Mouse (Mus musculus): Measurements from ENCODE around the gene Ints3. TPM values are rescaled to one million over a fixed set of nuclear protein-coding genes. Genes with fewer than 3 reads are reported as not detected.

Ints3 gene
- polyA plus RNA-seq, 1 experiment from 2014 or later: 30.8 TPM

DNA sequence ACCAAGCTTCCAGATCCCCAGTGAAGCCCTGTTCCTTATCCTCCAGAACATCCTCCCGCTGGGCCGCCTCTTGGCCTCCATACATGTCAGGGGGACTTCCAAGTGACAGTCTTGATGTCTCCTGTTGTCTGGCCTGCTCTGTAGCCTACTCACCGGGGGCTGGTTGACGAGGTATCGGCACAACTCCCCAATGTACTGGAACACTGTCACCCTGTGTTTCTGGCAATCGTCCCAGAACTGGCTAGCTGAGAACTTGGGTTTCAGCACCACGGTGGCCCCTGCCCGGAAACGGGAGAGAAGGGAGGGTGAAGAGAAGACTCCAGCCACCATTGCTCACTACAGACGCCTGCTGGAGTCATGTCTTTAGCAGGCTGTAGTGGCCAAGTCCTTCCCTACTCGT is 45.9 kb downstream of the Ints3 start:
- H3K4me1 ChIP-seq (replicated peaks): peaks cover 45% of the 10 kb centered on the region
- H3K9ac ChIP-seq: peak overlapping the region; percentile 95
- H3K4me2 ChIP-seq: peak overlapping the region; percentile 96
- peaks cover 42% of the 10 kb centered on the region for H3K36me3 ChIP-seq
- no peak overlapping the region for H3K27ac ChIP-seq (replicated peaks)
- WGBS: 67% methylated on average over 11 of the region's 11 CpGs
- H3K27me3 ChIP-seq: no peaks in the 10 kb centered on the region
- no peak for ATAC-seq (ENCODE audit: low read depth)
- peak overlapping the region; percentile 73 for H3K4me3 ChIP-seq
- H3K9me3 ChIP-seq: no peaks in the 10 kb centered on the region

GRCm38 (mm10) chr3:90386817-90387216 is 46.6 kb downstream of the Ints3 start:
- 89% methylated on average over 10 of the region's 10 CpGs for WGBS

DNA sequence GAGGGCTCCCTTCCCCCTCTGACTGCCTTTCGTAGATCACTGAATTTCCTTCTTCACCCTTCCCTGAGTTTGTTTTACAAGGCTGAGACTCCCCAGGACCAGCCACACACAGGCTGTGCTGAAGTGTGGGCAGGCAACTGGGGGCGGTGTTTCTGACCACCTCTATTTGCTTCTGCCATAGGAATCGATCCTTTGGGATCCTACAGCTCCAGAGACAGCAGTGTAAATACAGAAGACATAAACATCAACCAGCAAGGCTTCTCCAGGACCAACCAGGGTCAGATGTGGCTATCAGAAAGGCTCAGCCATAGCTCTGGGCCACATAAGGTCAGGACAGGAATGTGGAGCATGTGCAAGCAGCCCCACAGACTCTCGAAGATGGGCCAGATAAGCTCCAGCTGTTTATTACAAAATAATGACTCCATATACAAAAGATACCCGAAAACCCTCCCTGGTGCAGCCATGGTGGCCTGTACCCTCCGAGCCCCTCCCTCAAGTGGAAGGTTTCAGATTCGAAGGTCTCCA is 48.5 kb downstream of the Ints3 start:
- Histone ChIP-seq H3K27ac (replicated peaks) (peak overlapping the region; percentile 28; the same call in 1 of the 2 replicates), H3K4me2 (no peak overlapping the region), H3K27me3 (no peaks in the 10 kb centered on the region), H3K36me3 (peaks cover 23% of the 10 kb centered on the region), H3K9me3 (no peaks in the 10 kb centered on the region), H3K9ac (no peak overlapping the region), H3K4me3 (no peak overlapping the region), H3K4me1 (replicated peaks) (peaks cover 32% of the 10 kb centered on the region)
- ATAC-seq (ENCODE audit: low read depth): no peak
- 78% methylated on average over 7 of the region's 7 CpGs for WGBS

More at GRCm38 (mm10) chr3:90386817-90387216, 46.6 kb downstream of the Ints3 start:
- Histone ChIP-seq H3K4me1 (replicated peaks) (peaks cover 45% of the 10 kb centered on the region), H3K4me2 (peak overlapping the region; percentile 96), H3K27me3 (no peaks in the 10 kb centered on the region), H3K36me3 (peaks cover 35% of the 10 kb centered on the region), H3K9me3 (no peaks in the 10 kb centered on the region), H3K27ac (replicated peaks) (no peak overlapping the region), H3K4me3 (peak overlapping the region; percentile 73; the same call in 1 of the 2 replicates), H3K9ac (peak overlapping the region; percentile 95; the same call in 1 of the 2 replicates)
- ATAC-seq (ENCODE audit: low read depth): no peak

GRCm38 (mm10) chr3:90383690-90384089 is 49.7 kb downstream of the Ints3 start:
- ATAC-seq (ENCODE audit: low read depth): peak; percentile 55
- H3K27me3 ChIP-seq: no peaks in the 10 kb centered on the region
- H3K4me1 ChIP-seq (replicated peaks): peaks cover 21% of the 10 kb centered on the region
- H3K4me3 ChIP-seq: no peak overlapping the region
- peaks cover 23% of the 10 kb centered on the region for H3K36me3 ChIP-seq
- no peak overlapping the region for H3K4me2 ChIP-seq
- no peak overlapping the region for H3K9ac ChIP-seq
- WGBS: 61% methylated on average over 4 of the region's 4 CpGs
- no peaks in the 10 kb centered on the region for H3K9me3 ChIP-seq
- peak overlapping the region; percentile 74 for H3K27ac ChIP-seq (replicated peaks)

DNA sequence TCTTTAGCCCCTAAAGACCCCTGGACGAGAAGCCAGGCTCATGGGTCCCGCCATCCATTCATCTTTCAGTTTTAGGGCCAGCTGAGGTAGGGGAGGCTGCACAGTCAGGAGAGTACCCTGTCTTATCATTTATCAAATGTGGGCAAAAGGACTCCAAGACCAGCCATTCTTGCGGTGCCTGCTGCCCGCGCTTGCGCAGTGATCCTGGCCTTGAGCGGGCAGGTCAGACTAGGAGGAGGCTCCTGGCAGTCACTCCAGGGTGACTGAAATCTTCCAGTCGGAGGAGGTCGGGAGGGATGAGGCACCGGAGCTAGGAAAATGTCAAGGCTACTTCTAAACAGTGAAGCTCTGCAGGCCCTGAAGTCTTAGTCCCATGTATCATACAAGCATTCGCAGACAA is 51.7 kb downstream of the Ints3 start:
- Histone ChIP-seq H3K27me3 (no peaks in the 10 kb centered on the region), H3K4me2 (no peak overlapping the region), H3K36me3 (peaks cover 19% of the 10 kb centered on the region), H3K9ac (no peak overlapping the region), H3K27ac (replicated peaks) (no peak overlapping the region), H3K4me1 (replicated peaks) (peaks cover 1% of the 10 kb centered on the region), H3K9me3 (no peaks in the 10 kb centered on the region), H3K4me3 (no peak overlapping the region)
- WGBS: 79% methylated on average over 11 of the region's 11 CpGs
- ATAC-seq (ENCODE audit: low read depth): no peak

DNA sequence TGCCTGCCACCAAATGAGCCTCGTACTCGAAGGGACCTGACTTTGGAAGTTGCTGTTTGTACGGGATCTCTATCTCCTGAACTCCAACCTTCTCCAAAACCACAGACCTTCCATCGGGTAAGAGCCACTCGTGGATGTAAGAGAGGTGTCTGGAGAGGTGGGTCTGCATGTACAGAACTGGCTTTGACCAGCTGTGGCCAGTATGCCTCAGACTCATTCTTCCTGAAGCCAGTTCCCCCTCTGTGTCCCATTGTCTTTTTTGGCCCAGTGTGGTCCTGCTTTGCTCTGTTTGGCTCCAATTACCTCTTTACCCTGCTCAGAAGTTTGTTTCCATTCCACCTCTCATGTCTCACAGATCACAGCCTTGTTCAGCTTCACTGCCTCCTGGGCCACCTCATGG is 54.9 kb downstream of the Ints3 start:
- WGBS: 91% methylated on average over 5 of the region's 5 CpGs
- no peaks in the 10 kb centered on the region for H3K27me3 ChIP-seq
- peaks cover 12% of the 10 kb centered on the region for H3K4me1 ChIP-seq (replicated peaks)
- ATAC-seq (ENCODE audit: low read depth): no peak
- H3K4me2 ChIP-seq: no peak overlapping the region
- no peaks in the 10 kb centered on the region; the same call in 1 of the 2 replicates for H3K36me3 ChIP-seq
- H3K9me3 ChIP-seq: no peaks in the 10 kb centered on the region
- no peak overlapping the region for H3K9ac ChIP-seq
- H3K4me3 ChIP-seq: no peak overlapping the region
- H3K27ac ChIP-seq (replicated peaks): no peak overlapping the region

DNA sequence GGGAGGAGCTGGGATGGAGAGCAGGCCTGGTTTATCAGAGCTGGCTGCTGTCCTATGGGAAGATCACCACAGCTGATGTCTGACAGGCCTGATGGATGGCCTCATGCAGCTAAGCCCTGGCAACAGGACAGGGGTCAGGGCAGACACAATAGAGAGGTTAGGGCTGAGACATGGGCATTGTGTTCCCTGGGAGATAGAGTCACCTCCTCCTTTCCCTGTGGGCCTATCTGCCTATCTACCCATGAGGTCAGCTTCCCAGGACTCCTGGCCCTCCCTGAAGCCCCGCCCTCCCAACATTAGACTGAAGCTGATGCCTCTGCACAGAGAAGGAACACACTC is 57.2 kb downstream of the Ints3 start:
- H3K9ac ChIP-seq: peak overlapping the region; percentile 47
- no peak overlapping the region for H3K4me3 ChIP-seq
- no peak overlapping the region for H3K4me2 ChIP-seq
- peak overlapping the region; percentile 54; the same call in 1 of the 2 replicates for H3K27ac ChIP-seq (replicated peaks)
- H3K27me3 ChIP-seq: no peaks in the 10 kb centered on the region
- H3K4me1 ChIP-seq (replicated peaks): peaks cover 12% of the 10 kb centered on the region
- H3K9me3 ChIP-seq: no peaks in the 10 kb centered on the region
- 47% methylated on average over 1 of the region's 1 CpGs for WGBS
- H3K36me3 ChIP-seq: no peaks in the 10 kb centered on the region
- ATAC-seq (ENCODE audit: low read depth): peak; percentile 24; the same call in 1 of the 2 replicates

- Histone ChIP-seq H3K4me3 (no peak overlapping the region), H3K36me3 (no peaks in the 10 kb centered on the region), H3K9me3 (no peaks in the 10 kb centered on the region), H3K9ac (peak overlapping the region; percentile 47), H3K27me3 (no peaks in the 10 kb centered on the region), H3K27ac (replicated peaks) (peak overlapping the region; percentile 54; the same call in 1 of the 2 replicates), H3K4me2 (no peak overlapping the region), H3K4me1 (replicated peaks) (peaks cover 12% of the 10 kb centered on the region)
- WGBS: 18% methylated on average over 3 of the region's 3 CpGs
- peak; percentile 3; the same call in 1 of the 2 replicates for ATAC-seq (ENCODE audit: low read depth)
Observed at GRCm38 (mm10) chr3:90375562-90376246, 57.7 kb downstream of the Ints3 start.

DNA sequence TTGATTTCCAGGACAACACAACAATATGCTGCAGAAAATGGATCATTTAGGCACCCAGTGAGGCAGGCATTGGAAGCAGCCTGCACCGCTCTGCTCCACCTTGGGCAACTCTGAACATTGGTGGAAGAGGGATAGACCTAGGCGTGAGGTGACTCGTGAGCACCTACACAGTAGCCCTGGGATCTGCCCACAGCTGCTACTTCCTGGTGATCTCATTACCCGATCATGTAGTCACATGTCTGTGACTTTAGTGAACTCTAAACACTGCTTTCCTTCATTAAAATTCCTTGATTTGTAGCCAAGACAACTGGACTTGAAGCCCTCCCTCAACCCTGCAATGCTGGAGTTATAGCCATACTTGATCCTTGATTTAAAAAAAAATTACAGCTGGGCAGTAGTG is 59.1 kb downstream of the Ints3 start:
- Histone ChIP-seq H3K4me1 (replicated peaks) (peaks cover 12% of the 10 kb centered on the region), H3K4me2 (no peak overlapping the region), H3K9me3 (no peaks in the 10 kb centered on the region), H3K27ac (replicated peaks) (no peak overlapping the region), H3K4me3 (no peak overlapping the region), H3K27me3 (no peaks in the 10 kb centered on the region), H3K36me3 (no peaks in the 10 kb centered on the region), H3K9ac (no peak overlapping the region)
- WGBS: 85% methylated on average over 4 of the region's 4 CpGs
- ATAC-seq (ENCODE audit: low read depth): no peak

DNA sequence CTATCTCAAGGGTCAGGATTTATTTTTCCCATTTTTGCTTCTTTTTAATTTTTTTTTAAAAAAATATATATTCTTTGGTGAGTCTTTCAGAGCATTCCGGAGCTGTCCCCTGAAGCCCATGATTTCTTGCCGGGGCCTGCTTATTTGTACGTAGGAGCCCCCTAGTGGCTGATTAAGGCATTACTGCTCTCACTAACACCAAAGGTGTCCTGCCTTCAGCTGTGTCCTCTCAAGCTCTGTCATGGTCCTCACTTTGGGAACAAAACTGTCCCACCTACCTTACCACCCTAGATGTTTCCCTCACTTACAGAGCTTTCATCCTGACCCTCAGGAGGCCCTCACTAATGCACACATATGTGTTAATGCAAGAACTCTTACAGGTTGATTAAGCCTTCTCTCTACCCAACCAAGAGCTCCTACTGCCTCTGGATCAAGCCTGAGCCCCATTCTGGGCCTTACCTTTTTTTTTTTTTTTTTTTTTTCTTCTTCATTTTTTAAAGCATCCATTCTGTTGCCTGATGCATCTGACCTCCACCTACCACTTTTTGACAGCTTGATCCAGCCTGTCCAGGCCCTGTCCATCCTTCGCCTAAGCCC is 59.9 kb downstream of the Ints3 start:
- Histone ChIP-seq H3K36me3 (no peaks in the 10 kb centered on the region), H3K4me1 (replicated peaks) (peaks cover 16% of the 10 kb centered on the region), H3K9me3 (no peaks in the 10 kb centered on the region), H3K27me3 (no peaks in the 10 kb centered on the region), H3K9ac (no peak overlapping the region), H3K4me3 (no peak overlapping the region), H3K27ac (replicated peaks) (no peak overlapping the region), H3K4me2 (no peak overlapping the region)
- WGBS: 28% methylated on average over 4 of the region's 4 CpGs
- peak; percentile 61 for ATAC-seq (ENCODE audit: low read depth)

- no peak overlapping the region for H3K4me2 ChIP-seq
- no peak overlapping the region for H3K9ac ChIP-seq
- peaks cover 16% of the 10 kb centered on the region for H3K4me1 ChIP-seq (replicated peaks)
- H3K9me3 ChIP-seq: no peaks in the 10 kb centered on the region
- H3K27ac ChIP-seq (replicated peaks): no peak overlapping the region
- H3K27me3 ChIP-seq: no peaks in the 10 kb centered on the region
- 60% methylated on average over 5 of the region's 5 CpGs for WGBS
- H3K4me3 ChIP-seq: no peak overlapping the region
- ATAC-seq (ENCODE audit: low read depth): no peak
- H3K36me3 ChIP-seq: no peaks in the 10 kb centered on the region
Observed at GRCm38 (mm10) chr3:90372817-90373216, 60.6 kb downstream of the Ints3 start.

DNA sequence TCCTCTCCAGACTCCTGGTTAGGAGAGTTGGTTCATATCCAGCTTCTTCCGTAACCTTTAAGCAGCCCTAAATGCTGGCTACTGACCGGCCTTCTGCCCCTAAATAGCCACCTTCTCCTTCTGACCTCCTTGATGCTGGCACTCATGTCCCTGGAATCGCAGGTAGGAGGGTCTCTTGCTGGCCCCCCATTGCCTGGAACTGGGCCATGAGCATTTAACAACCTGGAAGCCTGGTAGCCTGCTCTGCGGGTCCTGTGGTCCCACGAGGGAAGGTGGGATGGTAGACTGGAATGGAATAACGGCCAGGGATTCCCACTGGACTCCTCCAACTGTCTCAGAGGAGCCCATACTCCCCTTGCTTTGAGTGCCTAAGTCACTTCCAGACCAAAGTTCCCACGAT is 61.6 kb downstream of the Ints3 start:
- ATAC-seq (ENCODE audit: low read depth): no peak
- H3K4me2 ChIP-seq: no peak overlapping the region
- no peaks in the 10 kb centered on the region for H3K9me3 ChIP-seq
- H3K36me3 ChIP-seq: no peaks in the 10 kb centered on the region
- no peaks in the 10 kb centered on the region for H3K27me3 ChIP-seq
- H3K9ac ChIP-seq: no peak overlapping the region
- H3K4me1 ChIP-seq (replicated peaks): peaks cover 16% of the 10 kb centered on the region
- no peak overlapping the region for H3K27ac ChIP-seq (replicated peaks)
- H3K4me3 ChIP-seq: no peak overlapping the region
- WGBS: 74% methylated on average over 7 of the region's 7 CpGs
